Mouse (Mus musculus): ENCODE measurements at regions not wholly inside any gene's neighbourhood (a gene's known extent, or its start where the extent isn't known, plus 50 kb on each side); places are given as distances from the start of the nearest gene placed in this dataset.

DNA sequence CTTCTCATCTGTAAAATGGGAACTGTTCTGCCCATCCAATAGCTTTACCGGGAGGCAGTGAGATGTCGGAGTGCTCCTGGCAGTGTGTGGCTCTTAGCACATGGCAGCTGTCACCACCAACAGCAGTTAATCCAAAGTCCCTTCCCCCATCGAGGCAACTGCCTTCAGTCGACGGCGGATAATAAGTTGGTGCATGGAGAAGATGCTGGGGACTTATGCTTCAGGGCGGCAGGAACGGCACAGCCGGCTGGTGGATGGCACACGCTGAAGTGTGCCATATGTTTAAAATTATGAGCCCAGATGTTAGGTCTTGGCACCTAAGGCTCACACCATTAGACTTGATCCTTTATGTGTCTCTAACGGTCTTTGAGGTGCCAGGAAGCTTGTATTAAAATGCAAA, 183.5 kb downstream of the Wdr11 start:
- Histone ChIP-seq H3K27ac (replicated peaks) (no peak overlapping the region), H3K27me3 (ENCODE audit: low read depth, poor library complexity, severe bottlenecking) (peaks cover 87% of the 10 kb centered on the region), H3K36me3 (no peaks in the 10 kb centered on the region), H3K4me1 (peaks cover 39% of the 10 kb centered on the region), H3K9me3 (replicated peaks) (no peaks in the 10 kb centered on the region), H3K4me3 (no peak overlapping the region)
- DNase-seq (ENCODE audit: low spot score): no peak
- 70% methylated on average over 11 of the region's 11 CpGs for WGBS

DNA sequence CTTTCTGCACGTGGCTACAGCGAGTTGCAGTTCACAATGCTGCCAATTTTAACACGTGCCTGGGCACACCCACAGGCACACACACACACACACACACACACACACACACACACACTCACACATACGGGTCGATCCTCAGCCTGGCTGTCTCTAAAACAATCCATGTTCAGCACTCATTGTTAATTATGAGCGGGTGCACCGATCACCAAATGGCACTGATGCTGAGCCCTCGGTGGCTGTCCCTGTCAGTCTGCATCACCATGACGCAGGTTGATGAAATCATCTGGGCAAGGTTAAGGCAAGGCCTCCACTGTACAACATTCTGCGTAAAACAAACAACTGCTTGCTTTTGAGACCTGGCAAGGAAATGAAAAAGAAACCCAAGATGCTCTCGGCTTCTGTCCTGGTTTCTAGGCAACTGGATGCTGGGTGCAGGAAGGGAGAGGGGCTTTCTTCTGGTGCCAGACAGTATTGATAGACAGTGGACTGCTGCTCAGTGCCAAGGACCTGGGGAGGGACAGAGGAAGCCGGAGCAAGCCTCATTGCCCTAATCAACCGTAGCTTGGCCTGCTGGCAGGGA, 187.3 kb downstream of the Wdr11 start:
- DNase-seq (ENCODE audit: low spot score): peak; percentile 29
- Histone ChIP-seq H3K4me1 (peaks cover 37% of the 10 kb centered on the region), H3K9me3 (replicated peaks) (no peaks in the 10 kb centered on the region), H3K27me3 (ENCODE audit: low read depth, poor library complexity, severe bottlenecking) (peaks cover 93% of the 10 kb centered on the region), H3K36me3 (no peaks in the 10 kb centered on the region), H3K4me3 (no peak overlapping the region), H3K27ac (replicated peaks) (peak overlapping the region; percentile 3; the same call in 1 of the 2 replicates)
- WGBS: 57% methylated on average over 13 of the region's 13 CpGs

DNA sequence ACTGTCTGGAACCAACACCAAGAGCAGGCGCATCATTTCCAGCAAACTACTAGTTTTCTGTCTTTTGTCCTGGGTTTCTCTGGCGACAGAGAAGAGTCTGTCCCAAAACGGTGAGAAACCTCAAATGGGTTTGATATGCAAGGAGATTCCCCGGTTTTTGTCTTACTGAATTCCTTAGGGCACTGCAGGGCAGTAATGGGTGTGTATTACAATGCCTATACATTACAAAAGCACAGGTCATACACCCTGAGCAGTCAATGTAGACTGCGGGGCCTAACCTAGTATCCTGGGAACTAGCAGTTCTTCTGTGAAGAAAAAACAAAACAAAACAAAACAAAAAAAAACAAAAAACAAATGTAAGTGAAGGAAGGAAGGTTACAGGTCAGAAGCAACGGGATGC, 188.3 kb downstream of the Wdr11 start:
- Histone ChIP-seq H3K36me3 (no peaks in the 10 kb centered on the region), H3K4me1 (peaks cover 27% of the 10 kb centered on the region), H3K27ac (replicated peaks) (no peak overlapping the region), H3K9me3 (replicated peaks) (no peaks in the 10 kb centered on the region), H3K27me3 (ENCODE audit: low read depth, poor library complexity, severe bottlenecking) (peaks cover 91% of the 10 kb centered on the region), H3K4me3 (no peak overlapping the region)
- DNase-seq (ENCODE audit: low spot score): no peak
- 65% methylated on average over 6 of the region's 6 CpGs for WGBS

DNA sequence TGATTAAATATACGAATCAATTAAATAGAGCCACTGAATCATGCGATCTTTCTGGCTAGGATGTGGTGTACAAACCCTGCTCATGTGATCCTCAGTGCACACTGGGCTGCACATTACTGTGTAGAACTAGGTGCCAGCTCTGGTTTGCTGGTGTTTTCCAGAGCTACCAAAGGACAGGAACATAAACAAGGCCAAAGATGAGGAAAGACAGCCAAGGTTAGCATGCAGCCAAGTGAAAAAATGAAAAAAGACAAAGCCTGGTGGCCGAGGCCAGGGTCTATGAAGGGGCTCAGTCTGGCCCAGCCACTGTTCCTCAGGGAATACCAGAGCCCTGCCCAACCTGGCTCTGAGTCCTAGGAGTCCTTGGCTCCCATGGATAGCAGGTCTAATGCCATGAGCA, 190.1 kb downstream of the Wdr11 start:
- peaks cover 18% of the 10 kb centered on the region for H3K4me1 ChIP-seq
- H3K27ac ChIP-seq (replicated peaks): no peak overlapping the region
- H3K9me3 ChIP-seq (replicated peaks): no peaks in the 10 kb centered on the region
- WGBS: 68% methylated on average over 3 of the region's 3 CpGs
- DNase-seq (ENCODE audit: low spot score): no peak
- H3K36me3 ChIP-seq: no peaks in the 10 kb centered on the region
- H3K4me3 ChIP-seq: no peak overlapping the region
- H3K27me3 ChIP-seq (ENCODE audit: low read depth, poor library complexity, severe bottlenecking): peaks cover 90% of the 10 kb centered on the region

DNA sequence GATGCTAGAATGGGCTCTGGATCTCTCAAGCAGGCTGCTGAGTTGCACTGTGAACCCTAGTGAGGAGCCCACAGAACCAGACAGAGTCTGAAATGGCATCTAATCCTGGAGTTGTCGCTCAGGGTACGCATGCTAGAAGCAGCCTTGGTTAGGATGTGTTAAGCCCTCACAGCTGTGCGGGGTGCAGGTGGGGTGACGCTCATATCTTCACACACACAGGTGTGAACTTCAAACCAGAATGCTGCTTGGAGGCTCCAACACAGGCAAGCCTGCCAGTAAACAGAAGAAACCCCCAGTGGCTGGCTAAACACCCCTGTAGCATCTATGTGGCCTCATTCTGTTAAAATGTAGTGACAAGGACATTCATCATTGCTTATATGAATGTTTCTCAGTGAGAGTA, 193.3 kb downstream of the Wdr11 start:
- peaks cover 87% of the 10 kb centered on the region for H3K27me3 ChIP-seq (ENCODE audit: low read depth, poor library complexity, severe bottlenecking)
- DNase-seq (ENCODE audit: low spot score): no peak

DNA sequence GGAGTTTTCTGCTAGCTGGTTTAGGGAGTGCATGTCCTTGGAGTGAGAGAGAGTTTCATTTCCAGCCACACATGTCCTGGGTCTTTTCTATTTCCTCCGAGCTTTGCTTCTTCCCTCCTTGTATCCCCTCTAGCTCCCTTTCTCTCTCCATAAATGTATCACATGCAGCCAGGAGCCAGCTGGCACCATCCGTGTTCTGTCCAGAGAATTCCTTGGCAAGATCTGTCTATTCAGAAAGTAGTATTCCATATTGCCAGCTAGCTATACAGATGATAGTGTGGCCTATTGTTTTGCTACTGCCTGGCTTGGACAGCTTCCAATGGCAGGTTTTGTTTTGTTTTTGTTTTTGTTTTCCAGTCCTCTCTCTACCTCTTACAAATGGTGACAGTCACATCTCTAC, 195.3 kb downstream of the Wdr11 start:
- WGBS: 87% methylated on average over 2 of the region's 2 CpGs
- peaks cover 87% of the 10 kb centered on the region for H3K27me3 ChIP-seq (ENCODE audit: low read depth, poor library complexity, severe bottlenecking)
- no peaks in the 10 kb centered on the region for H3K36me3 ChIP-seq
- no peak overlapping the region for H3K4me3 ChIP-seq
- H3K9me3 ChIP-seq (replicated peaks): no peaks in the 10 kb centered on the region
- no peak overlapping the region for H3K27ac ChIP-seq (replicated peaks)
- DNase-seq (ENCODE audit: low spot score): no peak
- H3K4me1 ChIP-seq: peaks cover 20% of the 10 kb centered on the region

More for the DNA sequence above, 193.3 kb downstream of the Wdr11 start:
- H3K9me3 ChIP-seq (replicated peaks): no peaks in the 10 kb centered on the region
- peaks cover 10% of the 10 kb centered on the region for H3K4me1 ChIP-seq
- H3K36me3 ChIP-seq: no peaks in the 10 kb centered on the region
- no peak overlapping the region for H3K4me3 ChIP-seq
- no peak overlapping the region for H3K27ac ChIP-seq (replicated peaks)
- whole genome bisulfite sequencing: 90% methylated on average over 4 of the region's 4 CpGs

DNA sequence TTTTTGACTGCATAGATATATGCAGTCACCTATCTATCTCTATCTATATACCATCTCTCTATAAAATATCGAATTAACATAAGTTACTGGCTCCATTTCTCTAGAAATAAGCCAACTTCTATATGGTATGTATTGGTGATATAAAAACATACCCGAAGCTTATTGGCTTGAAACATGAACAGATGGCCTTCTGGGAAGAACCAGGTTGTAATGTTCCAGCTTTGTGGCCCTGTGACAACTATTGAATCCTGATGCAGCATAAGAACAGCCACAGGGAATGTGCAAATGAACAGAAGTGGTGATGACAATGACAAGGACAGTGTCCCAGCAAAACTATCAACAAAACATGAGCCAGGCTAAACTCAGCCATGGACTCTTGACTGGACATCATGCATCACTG, 196.1 kb downstream of the Wdr11 start:
- no peaks in the 10 kb centered on the region for H3K9me3 ChIP-seq (replicated peaks)
- no peaks in the 10 kb centered on the region for H3K36me3 ChIP-seq
- peaks cover 20% of the 10 kb centered on the region for H3K4me1 ChIP-seq
- no peak overlapping the region for H3K27ac ChIP-seq (replicated peaks)
- DNase-seq (ENCODE audit: low spot score): no peak
- peaks cover 87% of the 10 kb centered on the region for H3K27me3 ChIP-seq (ENCODE audit: low read depth, poor library complexity, severe bottlenecking)
- 92% methylated on average over 2 of the region's 2 CpGs for WGBS
- H3K4me3 ChIP-seq: no peak overlapping the region

DNA sequence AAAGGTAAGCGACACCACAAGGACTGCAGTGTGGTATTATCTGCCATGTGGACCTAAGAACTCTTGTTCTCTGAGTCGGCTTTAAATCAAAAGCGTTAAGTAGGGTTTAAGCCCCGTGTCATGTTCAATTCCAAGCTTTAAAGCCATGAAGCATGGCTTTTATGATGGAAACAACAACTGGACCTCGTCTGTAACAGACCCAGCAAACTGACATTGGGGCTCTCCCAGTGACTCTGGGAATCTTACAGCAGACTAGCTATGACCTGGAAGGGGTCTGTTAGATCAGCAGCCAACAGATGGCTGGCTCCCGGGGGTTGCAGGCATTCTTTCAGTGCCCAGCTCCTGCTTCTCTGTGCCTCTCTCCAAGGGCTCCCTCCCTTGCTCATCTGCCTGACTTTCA, 197.8 kb downstream of the Wdr11 start:
- H3K27ac ChIP-seq (replicated peaks): no peak overlapping the region
- H3K4me1 ChIP-seq: peaks cover 22% of the 10 kb centered on the region
- no peak for DNase-seq (ENCODE audit: low spot score)
- WGBS: 43% methylated on average over 6 of the region's 6 CpGs
- no peaks in the 10 kb centered on the region for H3K36me3 ChIP-seq
- peaks cover 74% of the 10 kb centered on the region for H3K27me3 ChIP-seq (ENCODE audit: low read depth, poor library complexity, severe bottlenecking)
- H3K9me3 ChIP-seq (replicated peaks): no peaks in the 10 kb centered on the region
- H3K4me3 ChIP-seq: no peak overlapping the region

DNA sequence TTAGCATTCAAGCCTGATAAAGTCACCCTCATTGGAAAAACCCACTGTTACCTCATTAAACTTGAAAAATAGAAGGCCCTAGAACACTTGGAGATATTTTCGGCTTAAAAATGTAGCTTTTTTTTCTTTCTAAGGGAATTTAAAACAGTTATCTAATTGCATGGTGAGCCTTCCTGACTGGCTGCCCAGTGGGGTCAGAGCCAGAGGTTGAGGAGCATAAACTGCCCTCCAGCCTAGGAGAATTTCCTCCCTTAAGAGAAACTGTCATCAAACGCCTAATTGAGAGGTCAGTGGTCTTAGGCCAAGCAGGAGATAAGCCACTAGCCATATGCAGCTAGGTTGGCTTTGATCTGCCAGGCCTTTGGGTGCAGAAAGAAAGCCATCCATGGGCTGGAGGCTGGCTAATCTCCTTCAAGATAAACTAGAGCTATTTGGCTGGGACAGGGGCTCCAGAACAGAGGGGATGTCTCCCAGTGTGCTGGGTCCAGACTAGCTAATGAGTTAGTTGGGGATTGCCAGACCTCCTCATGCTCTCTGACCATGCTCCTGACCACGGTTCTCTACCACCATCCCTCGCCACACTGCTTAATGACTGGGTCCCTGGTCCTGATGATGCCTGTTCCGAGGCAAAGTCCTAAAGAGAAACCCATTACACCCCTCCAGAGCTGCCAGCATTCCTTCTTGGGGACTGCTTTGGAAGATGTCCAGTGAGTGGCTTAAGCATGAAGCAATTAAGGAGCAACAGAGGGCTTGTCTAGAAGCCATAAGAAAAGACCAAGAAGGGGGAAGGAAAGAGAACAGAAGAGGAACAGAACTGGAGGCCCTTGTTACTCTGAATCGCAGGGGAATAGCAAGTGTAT, 199.2 kb downstream of the Wdr11 start:
- Histone ChIP-seq H3K4me1 (peaks cover 31% of the 10 kb centered on the region), H3K27ac (replicated peaks) (no peak overlapping the region), H3K27me3 (ENCODE audit: low read depth, poor library complexity, severe bottlenecking) (peaks cover 62% of the 10 kb centered on the region), H3K4me3 (no peak overlapping the region), H3K9me3 (replicated peaks) (no peaks in the 10 kb centered on the region), H3K36me3 (no peaks in the 10 kb centered on the region)
- WGBS: 74% methylated on average over 6 of the region's 6 CpGs
- no peak for DNase-seq (ENCODE audit: low spot score)

DNA sequence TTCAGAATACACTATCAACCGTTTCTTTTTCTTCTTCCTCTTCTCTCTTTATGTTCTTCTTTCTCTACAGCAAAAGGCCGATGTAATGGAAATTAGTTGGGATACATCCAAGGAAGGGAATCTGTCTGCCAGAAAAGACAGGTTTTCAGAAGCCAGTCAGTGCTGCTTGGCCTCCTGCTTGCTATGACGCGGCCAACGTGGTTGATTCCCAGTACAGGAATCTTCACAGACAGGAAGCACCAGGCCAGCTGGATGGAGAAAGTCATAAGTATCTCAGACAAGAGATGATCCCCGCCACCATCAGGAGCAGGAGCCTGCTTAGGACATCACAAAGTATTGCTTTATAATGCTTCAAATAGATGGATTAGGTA, 199.8 kb downstream of the Wdr11 start:
- no peak overlapping the region for H3K27ac ChIP-seq (replicated peaks)
- H3K9me3 ChIP-seq (replicated peaks): no peaks in the 10 kb centered on the region
- WGBS: 94% methylated on average over 6 of the region's 6 CpGs
- H3K36me3 ChIP-seq: no peaks in the 10 kb centered on the region
- no peak overlapping the region for H3K4me3 ChIP-seq
- peaks cover 56% of the 10 kb centered on the region for H3K27me3 ChIP-seq (ENCODE audit: low read depth, poor library complexity, severe bottlenecking)
- no peak for DNase-seq (ENCODE audit: low spot score)
- H3K4me1 ChIP-seq: peaks cover 31% of the 10 kb centered on the region

DNA sequence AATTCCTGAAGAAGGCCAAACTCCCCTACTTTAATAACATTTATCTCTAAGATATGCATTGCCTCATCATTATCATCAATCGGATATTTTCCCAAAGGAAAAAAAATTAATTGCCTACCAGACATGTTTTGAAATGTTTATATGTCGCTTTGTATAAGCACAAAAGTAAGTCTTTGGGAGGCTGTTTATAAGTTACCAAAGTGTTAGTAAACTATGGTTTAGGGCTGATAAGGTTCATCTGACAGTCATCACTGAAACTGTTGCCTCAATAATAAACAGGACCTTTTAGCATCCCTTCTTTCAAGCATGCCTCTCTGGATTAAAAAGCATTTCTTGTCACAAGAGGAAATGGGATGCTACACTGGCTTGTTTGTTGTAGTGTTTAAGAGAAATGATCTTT, 202.1 kb downstream of the Wdr11 start:
- H3K4me1 ChIP-seq: peaks cover 31% of the 10 kb centered on the region
- no peaks in the 10 kb centered on the region for H3K36me3 ChIP-seq
- H3K9me3 ChIP-seq (replicated peaks): no peaks in the 10 kb centered on the region
- WGBS: 88% methylated on average over 2 of the region's 2 CpGs
- H3K27ac ChIP-seq (replicated peaks): no peak overlapping the region
- H3K4me3 ChIP-seq: no peak overlapping the region
- H3K27me3 ChIP-seq (ENCODE audit: low read depth, poor library complexity, severe bottlenecking): peaks cover 33% of the 10 kb centered on the region
- DNase-seq (ENCODE audit: low spot score): no peak

DNA sequence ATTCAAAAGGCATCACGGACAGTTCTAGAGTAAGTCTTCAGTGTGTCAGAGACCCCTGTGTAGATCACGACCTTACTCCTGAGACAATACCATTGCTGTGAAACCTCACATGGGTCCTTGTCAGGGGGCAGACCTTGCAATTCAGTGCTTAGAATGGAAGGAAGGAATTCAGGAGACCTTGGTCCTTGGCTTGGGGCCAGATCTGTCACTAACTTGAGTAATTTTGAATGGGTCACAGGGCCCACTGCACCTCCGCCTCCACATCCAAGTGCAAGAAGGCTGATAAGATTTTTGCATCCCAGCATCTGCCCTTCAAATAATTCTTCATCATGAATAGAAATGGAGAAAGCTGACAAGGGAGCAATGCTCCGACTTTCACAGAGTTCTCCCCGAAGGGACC, 202.6 kb downstream of the Wdr11 start:
- no peak for DNase-seq (ENCODE audit: low spot score)
- Histone ChIP-seq H3K9me3 (replicated peaks) (no peaks in the 10 kb centered on the region), H3K4me3 (no peak overlapping the region), H3K36me3 (no peaks in the 10 kb centered on the region), H3K27ac (replicated peaks) (no peak overlapping the region), H3K4me1 (peaks cover 28% of the 10 kb centered on the region), H3K27me3 (ENCODE audit: low read depth, poor library complexity, severe bottlenecking) (peaks cover 32% of the 10 kb centered on the region)
- 80% methylated on average over 5 of the region's 5 CpGs for WGBS

DNA sequence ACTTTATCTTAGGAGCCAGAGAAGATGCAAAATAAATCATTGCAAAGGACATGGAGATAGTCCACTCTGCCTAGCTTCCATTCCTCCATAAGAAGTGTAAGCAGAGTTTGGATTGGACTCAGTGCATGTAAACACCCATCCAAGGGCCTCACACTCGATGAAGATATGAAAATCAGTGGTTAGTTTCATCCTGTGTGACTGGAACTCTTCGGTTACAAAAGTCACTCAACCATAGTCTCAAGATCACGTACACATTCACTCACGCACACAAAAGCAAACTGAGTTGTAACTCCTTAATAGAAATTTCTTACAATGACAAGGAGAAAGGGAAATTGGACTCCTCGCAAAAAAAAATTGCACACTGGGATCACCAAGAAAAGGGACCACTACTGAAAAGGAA, 206.9 kb downstream of the Wdr11 start:
- no peak overlapping the region for H3K27ac ChIP-seq (replicated peaks)
- H3K36me3 ChIP-seq: no peaks in the 10 kb centered on the region
- no peak for DNase-seq (ENCODE audit: low spot score)
- peaks cover 25% of the 10 kb centered on the region for H3K4me1 ChIP-seq
- H3K9me3 ChIP-seq (replicated peaks): no peaks in the 10 kb centered on the region
- H3K4me3 ChIP-seq: no peak overlapping the region
- no peaks in the 10 kb centered on the region; the same call in none of the 2 replicates for H3K27me3 ChIP-seq (ENCODE audit: low read depth, poor library complexity, severe bottlenecking)
- 92% methylated on average over 5 of the region's 5 CpGs for WGBS

Measured in midbrain, embryonic 10.5 days (tissue).